Mouse (Mus musculus) bone marrow, adult 2 months (tissue): ENCODE data around the gene Sec22b. TPM values are rescaled to one million over a fixed set of nuclear protein-coding genes. Genes with fewer than 3 reads are reported as not detected.

Experiments
- H3K27ac ChIP-seq: fragments of 200-500 bp; 2 replicates; pipeline ENCODE4 v1.5.1; 2012; ENCODE audit warnings: low read depth, mild to moderate bottlenecking, control low read depth, inconsistent platforms, low read length; ENCODE audit not compliant: control insufficient read depth, poor library complexity, insufficient read depth
- H3K4me1 ChIP-seq: fragments of 200-500 bp; 2 replicates; pipeline ENCODE4 v1.6.1; 2011; ENCODE audit warnings: low read length; ENCODE audit not compliant: control insufficient read depth, insufficient read depth
- H3K4me3 ChIP-seq: fragments of 200-500 bp; replicated peaks from 2 replicates; pipeline ENCODE3; 2011; ENCODE audit warnings: mild to moderate bottlenecking, low read depth, low read length, control low read depth; ENCODE audit not compliant: control insufficient read depth
- CTCF ChIP-seq: fragments of 200-500 bp; IDR thresholded peaks from 2 replicates; pipeline ENCODE4 v1.5.1; 2011; ENCODE audit warnings: low read length, control low read depth; ENCODE audit not compliant: control insufficient read depth, insufficient read depth
- POLR2A ChIP-seq: fragments of 200-500 bp; IDR thresholded peaks from 2 replicates; pipeline ENCODE4 v1.6.1; 2011; ENCODE audit warnings: low read depth, mild to moderate bottlenecking, control low read depth, low read length, borderline replicate concordance; ENCODE audit not compliant: control insufficient read depth
- WGBS: fragments of 180-500 bp; shearing (Covaris S2); methylation state at CpG from one replicate; pipeline ENCODE4 v1.1.7; 2018; 5-methylcytosine and 5-hydroxymethylcytosine counted together
- polyA plus RNA-seq: library from polyadenylated mRNA; stranded (reverse); fragments of >200 nt; gene quantifications from 2 replicates; pipeline ENCODE4 v1.2.4, GENCODE M21; 2011; ENCODE audit warnings: low replicate concordance; ENCODE audit not compliant: missing spikeins, insufficient read depth, insufficient read length

Sec22b gene
- polyA plus RNA-seq, 1 experiment: 45.3 TPM

GRCm38 (mm10) chr3:97940511-97941204 lies 39.7 kb downstream of the Sec22b start:
- Histone ChIP-seq H3K4me1 (no peaks in the 10 kb centered on the region; the same call in 1 of the 2 replicates), H3K4me3 (no peak overlapping the region), H3K27ac (no peak overlapping the region)
- TF ChIP-seq POLR2A: no peak
- TF ChIP-seq CTCF: no peak
- WGBS: 53% methylated on average over 9 of the region's 9 CpGs

- Histone ChIP-seq H3K4me1 (no peaks in the 10 kb centered on the region; the same call in 1 of the 2 replicates), H3K27ac (no peak overlapping the region), H3K4me3 (no peak overlapping the region)
- TF ChIP-seq POLR2A: no peak
- WGBS: 61% methylated on average over 11 of the region's 11 CpGs
Observed at GRCm38 (mm10) chr3:97941440-97942259, 40.7 kb downstream of the Sec22b start.

- 16% methylated on average over 16 of the region's 16 CpGs for WGBS
- Histone ChIP-seq H3K27ac (no peak overlapping the region; the same call in 1 of the 2 replicates), H3K4me3 (peak overlapping the region; percentile 2), H3K4me1 (no peaks in the 10 kb centered on the region; the same call in 1 of the 2 replicates)
- TF ChIP-seq CTCF: no peak
- no peak for TF ChIP-seq POLR2A
Observed at GRCm38 (mm10) chr3:97942260-97942950, 41.4 kb downstream of the Sec22b start.

GRCm38 (mm10) chr3:97944462-97944861 lies 43.5 kb downstream of the Sec22b start:
- Histone ChIP-seq H3K4me3 (no peak overlapping the region), H3K27ac (no peak overlapping the region), H3K4me1 (no peaks in the 10 kb centered on the region; the same call in 1 of the 2 replicates)
- TF ChIP-seq CTCF: no peak
- no peak for TF ChIP-seq POLR2A
- 77% methylated on average over 5 of the region's 5 CpGs for WGBS

GRCm38 (mm10) chr3:97946439-97946838 lies 45.4 kb downstream of the Sec22b start:
- WGBS: 48% methylated on average over 4 of the region's 4 CpGs
- no peak for TF ChIP-seq POLR2A
- TF ChIP-seq CTCF: no peak
- Histone ChIP-seq H3K27ac (no peak overlapping the region), H3K4me1 (no peaks in the 10 kb centered on the region; the same call in 1 of the 2 replicates), H3K4me3 (no peak overlapping the region)

- H3K4me1 ChIP-seq: no peaks in the 10 kb centered on the region; the same call in 1 of the 2 replicates
- 53% methylated on average over 2 of the region's 2 CpGs for WGBS
- TF ChIP-seq CTCF (no peak), POLR2A (no peak)
- H3K27ac ChIP-seq: no peak overlapping the region
- no peak overlapping the region for H3K4me3 ChIP-seq
Observed at GRCm38 (mm10) chr3:97948518-97948917, 47.5 kb downstream of the Sec22b start.

- no peak overlapping the region for H3K27ac ChIP-seq
- H3K4me1 ChIP-seq: no peaks in the 10 kb centered on the region; the same call in 1 of the 2 replicates
- TF ChIP-seq CTCF (no peak), POLR2A (no peak)
- H3K4me3 ChIP-seq: no peak overlapping the region
- 54% methylated on average over 5 of the region's 5 CpGs for WGBS
Observed at GRCm38 (mm10) chr3:97949946-97950345, 49.0 kb downstream of the Sec22b start.

GRCm38 (mm10) chr3:97951134-97951533 lies 50.1 kb downstream of the Sec22b start:
- Histone ChIP-seq H3K4me3 (no peak overlapping the region), H3K4me1 (peaks cover 3% of the 10 kb centered on the region), H3K27ac (no peak overlapping the region)
- 66% methylated on average over 3 of the region's 3 CpGs for WGBS
- no peak for TF ChIP-seq CTCF
- TF ChIP-seq POLR2A: no peak
